Mouse (Mus musculus): ENCODE measurements around the gene 4930402H24Rik. TPM values are rescaled to one million over a fixed set of nuclear protein-coding genes. Genes with fewer than 3 reads are reported as not detected.
A peak's percentile ranks its signal among the peaks of the same experiment; 100 is the strongest.

The 4930402H24Rik gene
- polyA plus RNA-seq, 1 experiment from 2014 or later = 13.4 TPM

DNA sequence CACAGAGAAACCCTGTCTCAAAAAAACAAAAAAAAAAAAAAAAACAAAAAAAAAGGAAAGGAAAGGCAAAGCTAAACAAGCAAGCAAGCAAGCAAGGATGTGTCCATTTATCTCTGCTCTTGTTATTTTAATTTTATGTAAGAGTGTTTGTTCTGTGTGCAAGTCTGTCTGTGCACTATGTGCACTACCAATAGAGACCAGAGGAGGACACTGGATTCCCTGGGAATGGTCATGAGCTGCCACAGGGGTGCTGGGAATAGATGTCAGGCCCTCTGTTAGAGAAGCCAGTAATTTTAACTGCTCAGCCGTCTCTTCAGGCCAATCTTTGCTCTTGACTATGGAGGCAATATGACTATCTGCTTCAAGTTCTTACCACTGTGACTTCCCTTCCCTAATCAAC lies 162.6 kb downstream of the 4930402H24Rik start:
- WGBS (ENCODE audit: insufficient replicate concordance) = 81% methylated on average over 1 of the region's 1 CpGs
- no peaks in the 10 kb centered on the region for H3K27me3 ChIP-seq (ENCODE audit: control insufficient read depth, insufficient read depth, low read depth, low read length)
- no peak for ATAC-seq (ENCODE audit: low read depth)
- H3K4me1 ChIP-seq (ENCODE audit: control insufficient read depth, low read depth, low read length) = no peaks in the 10 kb centered on the region
- no peak overlapping the region for H3K4me3 ChIP-seq (ENCODE audit: low read depth, low read length)
- no peaks in the 10 kb centered on the region; the same call in 1 of the 2 replicates for H3K9me3 ChIP-seq (replicated peaks; ENCODE audit: control insufficient read depth, low read length)
- H3K4me2 ChIP-seq (ENCODE audit: low read depth, low read length) = no peak overlapping the region
- no peak overlapping the region for H3K27ac ChIP-seq (ENCODE audit: low read length)
- H3K9ac ChIP-seq (ENCODE audit: low read depth, low read length) = no peak overlapping the region
- peaks cover 22% of the 10 kb centered on the region for H3K36me3 ChIP-seq (ENCODE audit: control insufficient read depth, insufficient read depth)

DNA sequence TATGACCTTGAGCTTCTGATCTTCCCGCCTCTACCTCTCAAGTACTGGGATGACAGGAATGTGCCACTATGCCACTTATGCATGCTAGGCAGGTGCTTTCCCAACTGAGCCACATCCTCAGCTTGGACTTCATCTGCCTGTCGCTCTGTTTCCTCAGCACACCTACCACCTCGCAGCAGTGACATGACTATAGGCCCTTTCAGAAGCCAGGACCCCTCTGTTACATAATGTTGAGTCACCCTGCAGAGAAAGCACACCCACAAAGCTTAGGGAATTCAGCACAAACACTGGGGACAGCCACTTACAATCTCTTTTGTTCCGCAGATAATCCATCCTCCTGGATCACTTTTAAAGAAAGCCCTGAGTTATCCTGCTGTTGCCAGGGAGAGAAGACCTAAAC lies 166.1 kb downstream of the 4930402H24Rik start:
- H3K9ac ChIP-seq (ENCODE audit: low read depth, low read length) = no peak overlapping the region
- H3K27me3 ChIP-seq (ENCODE audit: control insufficient read depth, insufficient read depth, low read depth, low read length) = no peaks in the 10 kb centered on the region
- no peak for ATAC-seq (ENCODE audit: low read depth)
- H3K4me3 ChIP-seq (ENCODE audit: low read depth, low read length) = no peak overlapping the region
- WGBS (ENCODE audit: insufficient replicate concordance) = 66% methylated on average over 4 of the region's 4 CpGs
- peaks cover 9% of the 10 kb centered on the region for H3K36me3 ChIP-seq (ENCODE audit: control insufficient read depth, insufficient read depth)
- no peak overlapping the region for H3K4me2 ChIP-seq (ENCODE audit: low read depth, low read length)
- H3K9me3 ChIP-seq (replicated peaks; ENCODE audit: control insufficient read depth, low read length) = no peaks in the 10 kb centered on the region; the same call in 1 of the 2 replicates
- H3K27ac ChIP-seq (ENCODE audit: low read length) = no peak overlapping the region
- H3K4me1 ChIP-seq (ENCODE audit: control insufficient read depth, low read depth, low read length) = no peaks in the 10 kb centered on the region

DNA sequence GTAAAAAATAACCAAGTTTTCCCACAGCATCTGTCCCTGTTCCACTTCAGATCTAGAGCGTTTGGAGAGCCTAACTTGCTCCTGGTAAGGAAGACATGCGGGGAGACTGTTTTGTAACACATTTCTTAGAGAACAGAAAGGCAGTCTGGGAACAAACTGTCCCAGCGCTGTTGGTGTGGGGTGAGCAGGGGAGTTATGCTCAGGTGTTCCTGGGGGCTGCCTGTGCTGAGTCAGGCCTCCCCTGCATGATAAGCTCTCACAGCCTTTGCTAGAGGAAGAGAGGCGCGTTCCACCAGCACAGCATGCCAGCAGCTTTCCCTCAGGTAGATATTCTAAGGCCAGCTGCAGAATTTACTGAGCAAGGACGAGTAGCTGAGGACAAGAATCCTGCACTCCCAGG lies 168.2 kb downstream of the 4930402H24Rik start:
- H3K27ac ChIP-seq (ENCODE audit: low read length) = no peak overlapping the region
- H3K9me3 ChIP-seq (replicated peaks; ENCODE audit: control insufficient read depth, low read length) = no peaks in the 10 kb centered on the region
- H3K27me3 ChIP-seq (ENCODE audit: control insufficient read depth, insufficient read depth, low read depth, low read length) = no peaks in the 10 kb centered on the region
- no peak overlapping the region for H3K4me2 ChIP-seq (ENCODE audit: low read depth, low read length)
- H3K36me3 ChIP-seq (ENCODE audit: control insufficient read depth, insufficient read depth) = peaks cover 5% of the 10 kb centered on the region; the same call in 1 of the 2 replicates
- 67% methylated on average over 6 of the region's 6 CpGs for WGBS (ENCODE audit: insufficient replicate concordance)
- no peaks in the 10 kb centered on the region for H3K4me1 ChIP-seq (ENCODE audit: control insufficient read depth, low read depth, low read length)
- no peak overlapping the region for H3K9ac ChIP-seq (ENCODE audit: low read depth, low read length)
- no peak for ATAC-seq (ENCODE audit: low read depth)
- no peak overlapping the region for H3K4me3 ChIP-seq (ENCODE audit: low read depth, low read length)

DNA sequence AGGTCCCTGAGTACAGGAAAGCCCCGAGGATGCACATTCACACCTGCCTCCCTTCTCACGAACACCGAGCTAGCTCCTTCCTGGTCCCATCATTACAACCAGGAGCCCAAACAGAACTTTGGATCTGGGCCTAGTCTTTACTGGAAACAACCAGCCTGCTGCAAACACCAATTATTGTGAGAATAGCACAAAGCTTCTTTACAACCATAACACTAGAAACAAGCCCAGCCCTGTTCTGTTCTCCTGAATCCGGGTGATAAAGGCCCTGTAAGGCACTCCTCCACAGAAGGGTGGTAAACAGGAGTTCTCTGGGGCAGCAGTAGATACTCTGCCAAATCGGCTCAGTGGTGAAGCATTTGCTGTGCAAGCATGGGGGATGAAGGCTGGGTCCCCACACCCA lies 170.9 kb downstream of the 4930402H24Rik start:
- Histone ChIP-seq H3K4me1 (ENCODE audit: control insufficient read depth, low read depth, low read length) (no peaks in the 10 kb centered on the region), H3K9me3 (replicated peaks; ENCODE audit: control insufficient read depth, low read length) (no peaks in the 10 kb centered on the region), H3K27ac (ENCODE audit: low read length) (no peak overlapping the region), H3K4me3 (ENCODE audit: low read depth, low read length) (no peak overlapping the region), H3K4me2 (ENCODE audit: low read depth, low read length) (no peak overlapping the region), H3K36me3 (ENCODE audit: control insufficient read depth, insufficient read depth) (peaks cover 8% of the 10 kb centered on the region), H3K27me3 (ENCODE audit: control insufficient read depth, insufficient read depth, low read depth, low read length) (no peaks in the 10 kb centered on the region), H3K9ac (ENCODE audit: low read depth, low read length) (no peak overlapping the region)
- WGBS (ENCODE audit: insufficient replicate concordance) = 68% methylated on average over 5 of the region's 5 CpGs
- ATAC-seq (ENCODE audit: low read depth) = no peak

DNA sequence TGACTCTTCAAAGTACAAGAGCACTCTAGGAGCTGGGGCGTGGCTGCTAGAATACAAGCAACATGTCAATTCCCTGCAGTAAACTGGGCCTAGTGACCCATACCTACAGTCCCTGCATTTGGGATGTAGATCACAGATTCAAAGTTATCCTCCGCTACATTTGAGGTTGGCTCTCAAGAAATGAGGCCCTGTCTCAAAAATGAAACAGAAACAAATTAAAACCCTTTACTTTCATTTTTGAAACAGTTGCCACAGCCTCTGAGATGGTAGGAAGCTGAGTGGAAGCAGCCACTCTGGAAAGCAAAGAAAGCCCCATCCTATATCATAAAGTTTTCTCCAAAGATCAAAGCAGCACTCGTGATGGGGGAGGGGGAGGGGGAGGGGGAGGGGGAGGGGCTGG lies 172.8 kb downstream of the 4930402H24Rik start:
- Histone ChIP-seq H3K36me3 (ENCODE audit: control insufficient read depth, insufficient read depth) (peaks cover 17% of the 10 kb centered on the region), H3K27ac (ENCODE audit: low read length) (no peak overlapping the region), H3K4me1 (ENCODE audit: control insufficient read depth, low read depth, low read length) (no peaks in the 10 kb centered on the region), H3K9ac (ENCODE audit: low read depth, low read length) (no peak overlapping the region), H3K9me3 (replicated peaks; ENCODE audit: control insufficient read depth, low read length) (no peaks in the 10 kb centered on the region; the same call in 1 of the 2 replicates), H3K4me2 (ENCODE audit: low read depth, low read length) (no peak overlapping the region), H3K4me3 (ENCODE audit: low read depth, low read length) (no peak overlapping the region), H3K27me3 (ENCODE audit: control insufficient read depth, insufficient read depth, low read depth, low read length) (no peaks in the 10 kb centered on the region)
- WGBS (ENCODE audit: insufficient replicate concordance) = 78% methylated on average over 2 of the region's 3 CpGs
- no peak for ATAC-seq (ENCODE audit: low read depth)

DNA sequence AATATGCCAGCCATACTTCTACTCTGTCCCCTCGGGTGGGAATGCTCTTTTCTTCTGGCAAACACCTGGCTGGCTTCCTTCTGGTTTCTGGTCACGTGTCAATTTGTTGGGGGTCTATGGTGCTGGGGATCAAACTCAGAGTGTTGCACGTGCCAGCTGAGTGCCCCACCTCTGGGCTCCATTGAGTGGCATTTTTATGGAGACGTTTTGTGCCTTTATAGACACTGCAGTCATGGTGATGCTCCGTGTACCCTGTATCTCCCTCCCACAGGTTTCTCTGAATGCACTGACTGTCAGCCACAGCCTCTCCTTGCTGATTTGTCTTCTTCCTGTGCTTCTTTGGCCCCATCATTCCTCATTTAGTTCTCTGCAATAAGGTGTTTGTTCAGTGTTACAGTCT lies 174.4 kb downstream of the 4930402H24Rik start:
- WGBS (ENCODE audit: insufficient replicate concordance) = 64% methylated on average over 5 of the region's 5 CpGs
- Histone ChIP-seq H3K27ac (ENCODE audit: low read length) (no peak overlapping the region), H3K4me1 (ENCODE audit: control insufficient read depth, low read depth, low read length) (no peaks in the 10 kb centered on the region), H3K9me3 (replicated peaks; ENCODE audit: control insufficient read depth, low read length) (no peaks in the 10 kb centered on the region; the same call in 1 of the 2 replicates), H3K36me3 (ENCODE audit: control insufficient read depth, insufficient read depth) (peaks cover 24% of the 10 kb centered on the region), H3K9ac (ENCODE audit: low read depth, low read length) (no peak overlapping the region), H3K27me3 (ENCODE audit: control insufficient read depth, insufficient read depth, low read depth, low read length) (no peaks in the 10 kb centered on the region), H3K4me3 (ENCODE audit: low read depth, low read length) (no peak overlapping the region), H3K4me2 (ENCODE audit: low read depth, low read length) (no peak overlapping the region)
- no peak for ATAC-seq (ENCODE audit: low read depth)

DNA sequence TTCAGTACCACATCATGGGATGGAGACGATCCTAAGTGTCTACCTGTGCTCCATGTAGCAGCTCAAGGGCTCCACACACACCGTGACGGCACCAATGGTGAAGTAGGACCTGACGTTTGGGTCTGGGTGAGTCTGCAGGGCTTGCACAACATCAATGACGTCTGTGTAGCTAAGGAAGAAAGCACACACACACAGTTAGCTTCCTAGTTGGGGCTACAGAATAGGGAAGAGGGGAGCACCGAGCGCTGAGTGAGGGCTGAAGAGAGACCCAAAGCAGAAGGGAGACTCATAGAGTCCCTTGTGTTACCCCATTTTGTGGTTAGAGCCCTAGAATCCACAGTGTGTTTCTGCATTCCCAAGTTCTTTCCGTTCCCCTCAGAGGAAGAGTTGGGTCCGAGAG lies 175.5 kb downstream of the 4930402H24Rik start:
- H3K36me3 ChIP-seq (ENCODE audit: control insufficient read depth, insufficient read depth) = peaks cover 24% of the 10 kb centered on the region
- peak; percentile 16; the same call in 1 of the 2 replicates for ATAC-seq (ENCODE audit: low read depth)
- no peaks in the 10 kb centered on the region; the same call in 1 of the 2 replicates for H3K9me3 ChIP-seq (replicated peaks; ENCODE audit: control insufficient read depth, low read length)
- no peak overlapping the region for H3K4me3 ChIP-seq (ENCODE audit: low read depth, low read length)
- H3K27ac ChIP-seq (ENCODE audit: low read length) = no peak overlapping the region
- no peak overlapping the region for H3K4me2 ChIP-seq (ENCODE audit: low read depth, low read length)
- H3K4me1 ChIP-seq (ENCODE audit: control insufficient read depth, low read depth, low read length) = no peaks in the 10 kb centered on the region
- WGBS (ENCODE audit: insufficient replicate concordance) = 71% methylated on average over 9 of the region's 9 CpGs
- H3K9ac ChIP-seq (ENCODE audit: low read depth, low read length) = no peak overlapping the region
- no peaks in the 10 kb centered on the region for H3K27me3 ChIP-seq (ENCODE audit: control insufficient read depth, insufficient read depth, low read depth, low read length)

DNA sequence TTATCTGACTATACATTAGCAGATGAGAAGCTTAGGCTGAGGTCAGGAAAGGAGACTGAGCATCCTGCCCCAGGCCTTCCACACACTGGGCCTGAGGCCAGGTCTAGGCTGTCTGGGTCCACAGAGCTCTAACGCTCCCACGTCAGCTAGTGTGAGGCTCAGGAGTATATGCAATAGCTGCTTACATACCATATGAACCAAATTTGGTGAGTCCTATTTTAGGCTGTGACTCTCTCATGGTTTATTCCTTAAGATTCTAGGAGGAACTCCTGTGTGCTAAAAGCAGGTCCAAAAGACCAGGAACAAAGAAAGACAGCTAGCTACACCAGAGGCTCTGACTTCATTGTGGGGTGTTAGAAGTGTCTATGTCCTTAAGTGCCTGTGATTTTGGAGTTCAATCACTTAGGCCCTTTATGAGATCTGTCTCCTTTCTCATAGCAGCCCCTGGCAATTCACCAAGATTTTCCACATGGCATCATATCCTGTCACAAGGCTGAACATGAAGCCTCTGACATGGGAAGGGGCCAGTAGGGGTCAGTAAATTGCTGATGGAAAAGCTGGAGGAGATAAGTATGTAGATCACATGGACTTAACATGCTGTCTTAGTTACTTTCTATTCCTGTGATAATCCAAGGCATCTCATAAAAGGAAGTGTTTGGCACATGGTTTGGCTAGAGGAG lies 177.2 kb downstream of the 4930402H24Rik start:
- Histone ChIP-seq H3K4me2 (ENCODE audit: low read depth, low read length) (no peak overlapping the region), H3K9me3 (replicated peaks; ENCODE audit: control insufficient read depth, low read length) (no peaks in the 10 kb centered on the region; the same call in 1 of the 2 replicates), H3K27ac (ENCODE audit: low read length) (no peak overlapping the region), H3K27me3 (ENCODE audit: control insufficient read depth, insufficient read depth, low read depth, low read length) (no peaks in the 10 kb centered on the region), H3K9ac (ENCODE audit: low read depth, low read length) (no peak overlapping the region), H3K36me3 (ENCODE audit: control insufficient read depth, insufficient read depth) (peaks cover 24% of the 10 kb centered on the region), H3K4me3 (ENCODE audit: low read depth, low read length) (no peak overlapping the region), H3K4me1 (ENCODE audit: control insufficient read depth, low read depth, low read length) (no peaks in the 10 kb centered on the region)
- 86% methylated on average over 2 of the region's 2 CpGs for WGBS (ENCODE audit: insufficient replicate concordance)
- no peak for ATAC-seq (ENCODE audit: low read depth)

DNA sequence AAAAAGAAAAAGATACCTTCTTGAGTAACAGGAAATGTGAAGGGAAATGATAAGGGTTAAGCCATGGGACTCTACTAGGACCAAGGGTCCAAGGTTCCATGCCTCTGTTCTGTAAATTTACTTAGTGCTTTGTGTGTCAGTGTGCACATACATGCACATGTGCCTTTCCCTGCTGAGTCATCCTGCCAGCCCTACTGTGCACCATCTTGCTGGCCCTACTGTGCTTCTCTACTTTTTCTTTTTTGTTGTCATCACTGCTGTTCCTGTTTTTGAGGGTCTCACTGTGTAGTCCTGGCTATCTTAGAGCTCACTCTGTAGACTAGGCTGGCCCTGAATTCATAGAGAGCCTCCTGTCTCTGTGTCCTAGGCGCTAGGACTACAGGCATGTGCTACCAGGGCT lies 178.5 kb downstream of the 4930402H24Rik start:
- Histone ChIP-seq H3K4me2 (ENCODE audit: low read depth, low read length) (no peak overlapping the region), H3K27me3 (ENCODE audit: control insufficient read depth, insufficient read depth, low read depth, low read length) (no peaks in the 10 kb centered on the region), H3K9me3 (replicated peaks; ENCODE audit: control insufficient read depth, low read length) (no peaks in the 10 kb centered on the region; the same call in 1 of the 2 replicates), H3K4me1 (ENCODE audit: control insufficient read depth, low read depth, low read length) (no peaks in the 10 kb centered on the region), H3K4me3 (ENCODE audit: low read depth, low read length) (no peak overlapping the region), H3K9ac (ENCODE audit: low read depth, low read length) (no peak overlapping the region), H3K36me3 (ENCODE audit: control insufficient read depth, insufficient read depth) (peaks cover 24% of the 10 kb centered on the region), H3K27ac (ENCODE audit: low read length) (no peak overlapping the region)
- WGBS (ENCODE audit: insufficient replicate concordance) = 75% methylated on average over 1 of the region's 1 CpGs
- ATAC-seq (ENCODE audit: low read depth) = no peak

All from liver, embryonic 16.5 days (tissue).